Mouse (Mus musculus) G1E (cell line): ENCODE measurements around the gene Egfr.

Experiments
- CTCF ChIP-seq: IDR thresholded peaks from 2 replicates; pipeline ENCODE4 v1.5.1; 2012; ENCODE audit warnings: low read depth, low read length, inconsistent platforms, mixed read lengths
- GATA1 ChIP-seq: IDR thresholded peaks from 2 replicates; pipeline ENCODE4 v1.6.1; 2012; ENCODE audit warnings: borderline replicate concordance, low read length, inconsistent platforms, mixed read lengths
- TAL1 ChIP-seq: conservative IDR thresholded peaks from 2 replicates; pipeline ENCODE4 v1.6.1; 2012; ENCODE audit warnings: low read depth, low read length, inconsistent platforms, mixed read lengths

GRCm38 (mm10) chr11:16863547-16863946, 111.5 kb downstream of the Egfr start:
- TF ChIP-seq GATA1 (no peak), CTCF (no peak), TAL1 (no peak)
